Mouse (Mus musculus) brain, embryonic 14.5 days (tissue): ENCODE results near the gene Fndc3b.

Experiments used
- CTCF ChIP-seq: fragments of 200-500 bp; IDR thresholded peaks from 2 replicates; pipeline ENCODE4 v1.5.1; 2012; ENCODE audit warnings: inconsistent platforms, mild to moderate bottlenecking, moderate library complexity, borderline replicate concordance; ENCODE audit not compliant: insufficient read depth, insufficient read length; ENCODE audit errors: extremely low read depth
- POLR2A ChIP-seq: fragments of 200-500 bp; IDR thresholded peaks from 2 replicates; pipeline ENCODE4 v1.6.1; 2012; ENCODE audit warnings: mild to moderate bottlenecking, inconsistent platforms, borderline replicate concordance; ENCODE audit not compliant: poor library complexity, insufficient read depth, insufficient read length, severe bottlenecking; ENCODE audit errors: extremely low read depth

GRCm38 (mm10) chr3:27743271-27744145, 32.4 kb upstream of the Fndc3b start:
- no peak for TF ChIP-seq CTCF
- no peak for TF ChIP-seq POLR2A
